Comparison of ENCODE assay signal across 7 mouse cellular contexts in the genomic region with DNA sequence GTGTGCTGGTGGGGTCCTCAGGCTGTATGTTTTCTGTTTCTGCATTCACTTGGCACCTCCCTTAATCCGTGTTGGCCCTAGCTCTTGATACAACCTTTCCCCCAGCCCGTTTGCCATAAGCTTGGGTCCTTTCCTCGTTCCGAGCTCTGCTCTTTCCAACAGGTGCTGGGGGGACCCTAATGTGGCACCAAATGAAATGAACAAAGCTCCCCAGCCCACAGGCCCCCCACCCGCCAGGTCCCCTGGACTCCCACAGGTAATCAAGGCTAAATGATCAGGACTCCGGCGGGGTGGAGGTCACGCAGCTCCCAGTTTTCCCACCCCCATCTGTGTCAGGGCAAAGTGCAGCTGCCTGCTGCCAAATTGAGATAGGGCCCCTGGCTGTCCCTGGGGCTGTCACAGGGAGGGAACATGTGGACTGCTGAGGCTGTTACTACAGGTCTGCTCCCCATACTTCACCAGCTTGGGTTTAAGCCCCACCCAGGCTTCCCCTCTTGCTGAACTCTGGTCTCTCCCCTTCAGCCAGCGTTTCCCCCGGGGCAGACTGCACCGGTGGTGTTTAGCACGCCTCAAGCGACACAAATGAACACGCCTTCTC. TPM values are rescaled to one million over a fixed set of nuclear protein-coding genes. Genes with fewer than 3 reads are reported as not detected.
DNase-seq lines count a peak whose midpoint lies in the region; ATAC-seq and TF ChIP-seq lines count a peak whose summit lies in the region.

No protein-coding gene starts in this region.

- H3K4me1 ChIP-seq in ES-E14 (ENCODE audit: control insufficient read depth in 2 of 2, insufficient read depth in 2 of 2, low read length in 2 of 2, poor library complexity in 1 of 2): peaks cover 0 to 8% of the 10 kb centered on the region in 2 experiments; a peak in 1 of 4 replicates
- peaks cover 8% of the 10 kb centered on the region for H3K4me1 ChIP-seq in forebrain, embryonic 11.5 days (replicated peaks; ENCODE audit: control insufficient read depth, insufficient read depth, low read length)
- H3K4me1 ChIP-seq in intestine, embryonic 15.5 days (replicated peaks): peaks cover 26% of the 10 kb centered on the region
- H3K4me1 ChIP-seq in liver, postnatal 0 days (ENCODE audit: insufficient read depth): peaks cover 37% of the 10 kb centered on the region

- TF ChIP-seq EP300 in liver, postnatal 0 days (IDR thresholded peaks at IDR 0.05; ENCODE audit: low read depth): peak; percentile 65; the same call in 1 of the 2 replicates

- WGBS in forebrain, embryonic 11.5 days: 15% methylated on average over 14 of the region's 14 CpGs
- 6% methylated on average over 14 of the region's 14 CpGs for WGBS in intestine, embryonic 15.5 days
- WGBS in liver, postnatal 0 days (ENCODE audit: insufficient replicate concordance): 2% methylated on average over 14 of the region's 14 CpGs

- H3K27ac ChIP-seq in ES-E14 (ENCODE audit: insufficient read depth, low read depth, low read length, poor library complexity, severe bottlenecking): peak overlapping the region; percentile 91
- H3K27ac ChIP-seq in forebrain, embryonic 11.5 days (ENCODE audit: low read depth, low read length): no peak overlapping the region; the same call in 1 of the 2 replicates
- H3K27ac ChIP-seq in intestine, embryonic 15.5 days: peak overlapping the region; percentile 94
- peak overlapping the region; percentile 98 for H3K27ac ChIP-seq in liver, postnatal 0 days (ENCODE audit: low read depth)

- in situ Hi-C loops in ES-E14 (cut with MboI; ENCODE audit: low sequenced_read_pairs in 2 of 2, unreplicated experiment in 2 of 2): no loop called here

- H3K36me3 ChIP-seq in ES-E14 (ENCODE audit: control insufficient read depth, insufficient read depth, low read length, poor library complexity, severe bottlenecking): peaks cover 36% of the 10 kb centered on the region
- H3K36me3 ChIP-seq in forebrain, embryonic 11.5 days (ENCODE audit: control insufficient read depth, insufficient read depth, low read length): peaks cover 4% of the 10 kb centered on the region; the same call in 1 of the 2 replicates
- peaks cover 30% of the 10 kb centered on the region for H3K36me3 ChIP-seq in intestine, embryonic 15.5 days
- peaks cover 42% of the 10 kb centered on the region for H3K36me3 ChIP-seq in liver, postnatal 0 days (replicated peaks; ENCODE audit: insufficient read depth, low read length)

- no peaks in the 10 kb centered on the region for H3K9me3 ChIP-seq in ES-E14 (ENCODE audit: control insufficient read depth, insufficient read depth, low read depth, low read length)
- no peaks in the 10 kb centered on the region for H3K9me3 ChIP-seq in forebrain, embryonic 11.5 days (ENCODE audit: control insufficient read depth, low read length)
- H3K9me3 ChIP-seq in intestine, embryonic 15.5 days: no peaks in the 10 kb centered on the region
- no peaks in the 10 kb centered on the region for H3K9me3 ChIP-seq in liver, postnatal 0 days (ENCODE audit: low read length)

- H3K4me2 ChIP-seq in forebrain, embryonic 11.5 days (ENCODE audit: low read depth, low read length, severe bottlenecking): peak overlapping the region; percentile 95
- H3K4me2 ChIP-seq in intestine, embryonic 15.5 days (replicated peaks): peak overlapping the region; percentile 88
- peak overlapping the region; percentile 87 for H3K4me2 ChIP-seq in liver, postnatal 0 days (ENCODE audit: low read depth, low read length)

- TF ChIP-seq CTCF in liver, postnatal 0 days (IDR thresholded peaks at IDR 0.05; ENCODE audit: low read depth): no peak

- peak overlapping the region; percentile 88 to 98 for H3K4me3 ChIP-seq in ES-E14 (ENCODE audit: insufficient read depth in 1 of 2, low read depth in 1 of 2, low read length in 2 of 2, poor library complexity in 1 of 2, severe bottlenecking in 1 of 2)
- H3K4me3 ChIP-seq in forebrain, embryonic 11.5 days (ENCODE audit: low read depth, low read length): peak overlapping the region; percentile 100
- peak overlapping the region; percentile 86 for H3K4me3 ChIP-seq in intestine, embryonic 15.5 days (replicated peaks)
- peak overlapping the region; percentile 92 for H3K4me3 ChIP-seq in liver, postnatal 0 days (ENCODE audit: low read depth, low read length)

- no peak for DNase-seq in ES-E14 (ENCODE audit: low read depth, low spot score)
- peak; percentile 70 for DNase-seq in adrenal gland, adult 8-10 months
- DNase-seq in forebrain, embryonic 11.5 days (ENCODE audit: low spot score): peak; percentile 63
- DNase-seq in liver, postnatal 0 days: peak; percentile 84
- peak; percentile 62 to 77 for DNase-seq in spleen, postnatal 4 days (ENCODE audit: low spot score in 2 of 2)
- DNase-seq in ovary, postnatal 10 days (ENCODE audit: low spot score): no peak

- ATAC-seq in forebrain, embryonic 11.5 days (replicated peaks; ENCODE audit: low FRiP score): no peak
- peak; percentile 63 for ATAC-seq in intestine, embryonic 15.5 days
- peak; percentile 72 for ATAC-seq in liver, postnatal 0 days

- peak overlapping the region; percentile 98 for H3K9ac ChIP-seq in ES-E14 (ENCODE audit: insufficient read depth, low read depth, low read length, poor library complexity, severe bottlenecking)
- H3K9ac ChIP-seq in forebrain, embryonic 11.5 days (ENCODE audit: low read length): peak overlapping the region; percentile 96
- peak overlapping the region; percentile 89 for H3K9ac ChIP-seq in intestine, embryonic 15.5 days
- H3K9ac ChIP-seq in liver, postnatal 0 days (replicated peaks): peak overlapping the region; percentile 95

- H3K27me3 ChIP-seq in forebrain, embryonic 11.5 days (ENCODE audit: control insufficient read depth, insufficient read depth, low read length): no peaks in the 10 kb centered on the region
- H3K27me3 ChIP-seq in intestine, embryonic 15.5 days (replicated peaks): no peaks in the 10 kb centered on the region
- no peaks in the 10 kb centered on the region for H3K27me3 ChIP-seq in liver, postnatal 0 days (ENCODE audit: insufficient read depth, low read length)

TF ChIP-seq in ES-E14, 5 proteins besides CTCF, POLR2A, EP300 and RAD21:
- TF ChIP-seq ZC3H11A (IDR thresholded peaks at IDR 0.05; ENCODE audit: borderline replicate concordance, low read depth, low read length) (no peak), MAFK (IDR thresholded peaks at IDR 0.05; ENCODE audit: insufficient read depth, low read depth, low read length) (no peak), HCFC1 (IDR thresholded peaks at IDR 0.05; ENCODE audit: borderline replicate concordance, insufficient read depth, low read length) (no peak), CHD2 (IDR thresholded peaks at IDR 0.05; ENCODE audit: low read depth, low read length) (no peak), ZNF384 (IDR thresholded peaks at IDR 0.05; ENCODE audit: low read depth, low read length) (no peak)

RNA-seq across cellular contexts. Expression of gene Eif4g1, which starts 5.7 kb away (rescaled TPM):
- 460 and 546 TPM in 2 replicates for total RNA-seq in ES-E14 (2012; rRNA removed)
- total RNA-seq in adrenal gland, adult 8-10 months (2022): 100 to 1,000 TPM; 347 to 386 (median 375) TPM
- polyA plus RNA-seq in forebrain, embryonic 11.5 days (2014; fragmentation: Nextera tagmentation; extraction: Ambion mirVana): 186 and 187 TPM in 2 replicates
- polyA plus RNA-seq in intestine, embryonic 15.5 days (2015; fragmentation: Nextera tagmentation; extraction: Ambion mirVana): 183 and 196 TPM in 2 replicates
- 65.6 and 70.9 TPM in 2 replicates for polyA plus RNA-seq in liver, postnatal 0 days (2015; fragmentation: Nextera tagmentation; extraction: Ambion mirVana)

RNA-seq across cellular contexts. Expression of gene Fam131a, which starts 19.2 kb away (rescaled TPM):
- 1.9 and 2.6 TPM in 2 replicates for total RNA-seq in ES-E14 (2012; rRNA removed)
- total RNA-seq in adrenal gland, adult 8-10 months (2022): 10 to 100 TPM; 15.1 to 24.4 (median 19.7) TPM
- 15.2 and 16.3 TPM in 2 replicates for polyA plus RNA-seq in forebrain, embryonic 11.5 days (2014; fragmentation: Nextera tagmentation; extraction: Ambion mirVana)
- 6.3 and 6.7 TPM in 2 replicates for polyA plus RNA-seq in intestine, embryonic 15.5 days (2015; fragmentation: Nextera tagmentation; extraction: Ambion mirVana)
- polyA plus RNA-seq in liver, postnatal 0 days (2015; fragmentation: Nextera tagmentation; extraction: Ambion mirVana): 0.88 and 1.4 TPM in 2 replicates

RNA-seq across cellular contexts. Expression of gene Psmd2, which starts 22.4 kb away (rescaled TPM):
- total RNA-seq in ES-E14 (2012; rRNA removed): 200 and 302 TPM in 2 replicates
- total RNA-seq in adrenal gland, adult 8-10 months (2022): 100 to 1,000 TPM; 261 to 301 (median 279) TPM
- polyA plus RNA-seq in forebrain, embryonic 11.5 days (2014; fragmentation: Nextera tagmentation; extraction: Ambion mirVana): 469 and 503 TPM in 2 replicates
- polyA plus RNA-seq in intestine, embryonic 15.5 days (2015; fragmentation: Nextera tagmentation; extraction: Ambion mirVana): 283 and 284 TPM in 2 replicates
- polyA plus RNA-seq in liver, postnatal 0 days (2015; fragmentation: Nextera tagmentation; extraction: Ambion mirVana): 97.0 and 110 TPM in 2 replicates

RNA-seq across cellular contexts. Expression of gene Polr2h, which starts 43.7 kb away (rescaled TPM):
- total RNA-seq in ES-E14 (2012; rRNA removed): 125 and 134 TPM in 2 replicates
- 10 to 100 TPM; 44.3 to 56.0 (median 51.0) TPM for total RNA-seq in adrenal gland, adult 8-10 months (2022)
- 116 and 121 TPM in 2 replicates for polyA plus RNA-seq in forebrain, embryonic 11.5 days (2014; fragmentation: Nextera tagmentation; extraction: Ambion mirVana)
- 104 and 112 TPM in 2 replicates for polyA plus RNA-seq in intestine, embryonic 15.5 days (2015; fragmentation: Nextera tagmentation; extraction: Ambion mirVana)
- 25.1 and 27.5 TPM in 2 replicates for polyA plus RNA-seq in liver, postnatal 0 days (2015; fragmentation: Nextera tagmentation; extraction: Ambion mirVana)

RNA-seq across cellular contexts. Expression of gene Clcn2, which starts 43.7 kb away (rescaled TPM):
- 38.2 and 104 TPM in 2 replicates for total RNA-seq in ES-E14 (2012; rRNA removed)
- 10 to 100 TPM; 44.5 to 52.2 (median 47.6) TPM for total RNA-seq in adrenal gland, adult 8-10 months (2022)
- polyA plus RNA-seq in forebrain, embryonic 11.5 days (2014; fragmentation: Nextera tagmentation; extraction: Ambion mirVana): 16.5 and 20.5 TPM in 2 replicates
- polyA plus RNA-seq in intestine, embryonic 15.5 days (2015; fragmentation: Nextera tagmentation; extraction: Ambion mirVana): 14.3 and 15.7 TPM in 2 replicates
- 3.6 and 4.7 TPM in 2 replicates for polyA plus RNA-seq in liver, postnatal 0 days (2015; fragmentation: Nextera tagmentation; extraction: Ambion mirVana)

Comparison
In these comparisons a context has a peak if more than half of its experiments do, and no peak if none do; other contexts are left out.
1. DNase-seq: peak in adrenal gland, adult 8-10 months (single experiment), forebrain, embryonic 11.5 days (single experiment), liver, postnatal 0 days (single experiment) and spleen, postnatal 4 days (2 of 2); none in ES-E14 (single experiment) and ovary, postnatal 10 days (single experiment).
2. Peak in every context shown above with its lines, with median percentiles within 50 percentile points of each other: H3K4me3 ChIP-seq, H3K9ac ChIP-seq and H3K4me2 ChIP-seq.